Mouse (Mus musculus): ENCODE measurements around the gene Gm8947. TPM values are rescaled to one million over a fixed set of nuclear protein-coding genes. Genes with fewer than 3 reads are reported as not detected.
"Not testable (repeated sequence)": the region's sequence is repeated elsewhere in the genome, so short reads cannot be mapped to it uniquely, and the experiment has no call there.

The Gm8947 gene
- polyA plus RNA-seq, 1 experiment from 2014 or later: not detected

DNA sequence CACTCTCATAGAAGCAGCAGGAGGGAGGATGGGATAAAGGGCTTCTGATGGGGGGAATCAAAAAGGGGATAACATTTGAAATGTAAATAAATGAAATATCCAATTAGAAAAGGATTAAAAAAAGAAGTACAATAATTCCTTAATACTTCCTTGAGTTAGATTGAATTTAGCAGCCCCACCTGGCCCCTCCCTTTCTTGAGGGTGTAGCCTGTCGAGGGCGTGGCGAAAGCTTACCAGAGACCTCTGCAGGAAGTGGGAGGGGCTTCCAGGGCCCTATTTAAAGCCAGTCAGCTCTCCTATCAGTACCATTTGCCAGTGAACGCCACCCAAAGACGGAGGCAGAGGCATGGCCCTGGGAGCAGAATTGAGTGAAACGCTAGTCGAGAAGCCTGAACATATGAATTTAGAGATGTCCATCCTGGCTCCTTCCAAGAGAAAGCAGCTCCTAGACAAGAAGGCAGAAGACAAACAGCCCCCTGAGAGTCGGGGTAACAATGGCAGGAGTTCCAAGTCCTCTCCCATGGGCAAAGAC, 17.7 kb downstream of the Gm8947 start, which contains the start of gene Gm47996:
Gene Gm47996, plus strand, starts transcription at position 308 of the 532 bp plus-strand sequence.
- not testable (repeated sequence) for H3K9ac ChIP-seq (ENCODE audit: low read depth, low read length); H3K27ac ChIP-seq (ENCODE audit: low read depth, low read length); ATAC-seq (ENCODE audit: low FRiP score); H3K9me3 ChIP-seq (ENCODE audit: control insufficient read depth, low read length); H3K4me1 ChIP-seq (replicated peaks; ENCODE audit: control insufficient read depth, insufficient read depth, low read length); DNase-seq (ENCODE audit: low spot score); H3K4me3 ChIP-seq (ENCODE audit: low read depth, low read length); H3K27me3 ChIP-seq (ENCODE audit: control insufficient read depth, insufficient read depth, low read length); H3K36me3 ChIP-seq (ENCODE audit: control insufficient read depth, insufficient read depth, low read length); H3K4me2 ChIP-seq (replicated peaks; ENCODE audit: low read depth, low read length)
- 93% methylated on average over 4 of the region's 8 CpGs for whole genome bisulfite sequencing

DNA sequence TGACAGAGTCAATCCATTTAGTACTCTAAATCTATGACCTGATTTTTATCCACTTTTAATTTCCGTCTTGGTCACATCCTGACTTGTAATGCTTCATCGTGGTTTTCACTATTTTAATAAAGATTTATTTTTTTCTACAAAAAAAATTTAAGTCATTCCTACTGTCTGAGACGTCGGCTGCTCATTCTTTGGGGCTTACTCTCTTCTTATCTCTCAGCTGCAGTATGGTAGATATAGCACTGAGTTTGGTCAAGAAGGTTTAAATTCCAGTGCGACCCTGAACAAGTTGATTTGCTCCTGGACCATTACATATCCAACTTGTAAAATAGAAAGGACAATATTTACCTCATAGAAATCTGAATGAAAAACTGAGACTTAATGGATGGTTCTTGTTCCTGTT, 19.5 kb downstream of the Gm8947 start:
- not testable (repeated sequence) for H3K9ac ChIP-seq (ENCODE audit: low read depth, low read length); ATAC-seq (ENCODE audit: low FRiP score)
- 91% methylated on average over 5 of the region's 5 CpGs for WGBS

DNA sequence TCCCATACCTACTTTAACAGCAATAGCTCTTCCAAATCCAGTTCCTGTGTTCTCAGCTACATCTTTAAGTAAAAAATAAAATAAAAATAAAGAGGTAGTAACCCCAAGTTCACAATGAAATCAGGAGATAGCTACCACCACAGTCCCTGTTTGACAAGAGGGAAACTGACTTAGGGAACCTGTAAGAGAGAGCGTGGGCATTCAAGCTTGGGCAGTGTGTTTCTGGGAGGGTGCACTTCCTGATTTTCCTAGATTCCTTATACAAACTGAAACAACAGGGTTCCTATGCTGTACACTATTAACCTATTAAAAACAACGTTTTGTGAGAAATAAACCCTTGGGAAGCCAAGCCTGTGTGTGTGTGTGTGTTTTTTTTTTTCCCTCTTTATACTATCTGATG, 22.7 kb downstream of the Gm8947 start:
- ATAC-seq (ENCODE audit: low FRiP score): no peak
- Histone ChIP-seq H3K4me1 (replicated peaks; ENCODE audit: control insufficient read depth, insufficient read depth, low read length) (no peaks in the 10 kb centered on the region), H3K36me3 (ENCODE audit: control insufficient read depth, insufficient read depth, low read length) (no peaks in the 10 kb centered on the region), H3K9ac (ENCODE audit: low read depth, low read length) (no peak overlapping the region), H3K4me2 (replicated peaks; ENCODE audit: low read depth, low read length) (no peak overlapping the region), H3K27ac (ENCODE audit: low read depth, low read length) (no peak overlapping the region), H3K9me3 (ENCODE audit: control insufficient read depth, low read length) (no peaks in the 10 kb centered on the region), H3K27me3 (ENCODE audit: control insufficient read depth, insufficient read depth, low read length) (no peaks in the 10 kb centered on the region), H3K4me3 (ENCODE audit: low read depth, low read length) (no peak overlapping the region)
- no peak for DNase-seq (ENCODE audit: low spot score)
- WGBS: 76% methylated on average over 2 of the region's 2 CpGs

More for the DNA sequence above, 19.5 kb downstream of the Gm8947 start:
- not testable (repeated sequence) for H3K4me3 ChIP-seq (ENCODE audit: low read depth, low read length); H3K27ac ChIP-seq (ENCODE audit: low read depth, low read length); H3K9me3 ChIP-seq (ENCODE audit: control insufficient read depth, low read length); H3K4me2 ChIP-seq (replicated peaks; ENCODE audit: low read depth, low read length); H3K4me1 ChIP-seq (replicated peaks; ENCODE audit: control insufficient read depth, insufficient read depth, low read length); H3K27me3 ChIP-seq (ENCODE audit: control insufficient read depth, insufficient read depth, low read length); DNase-seq (ENCODE audit: low spot score); H3K36me3 ChIP-seq (ENCODE audit: control insufficient read depth, insufficient read depth, low read length)

DNA sequence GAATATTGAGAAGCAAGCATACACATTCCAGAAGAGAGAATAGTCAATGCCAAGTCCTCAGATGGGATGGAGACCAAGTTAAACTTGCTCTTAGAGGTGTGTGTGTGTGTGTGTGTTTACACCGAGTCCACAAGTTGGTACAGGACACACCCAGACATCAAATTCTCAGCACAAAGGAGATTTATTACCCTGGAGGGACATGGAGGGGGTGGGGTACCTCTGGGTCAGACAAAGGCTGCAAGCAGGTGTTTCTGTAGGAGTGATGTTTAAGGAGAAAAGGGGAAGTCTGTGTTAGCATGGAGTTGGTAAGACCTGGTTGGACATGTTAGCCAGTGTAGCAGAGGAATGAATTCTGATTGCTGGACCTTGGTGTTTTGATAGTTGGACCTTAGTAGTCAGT, 23.8 kb downstream of the Gm8947 start:
- Histone ChIP-seq H3K36me3 (ENCODE audit: control insufficient read depth, insufficient read depth, low read length) (no peaks in the 10 kb centered on the region), H3K4me2 (replicated peaks; ENCODE audit: low read depth, low read length) (no peak overlapping the region), H3K4me3 (ENCODE audit: low read depth, low read length) (no peak overlapping the region), H3K9ac (ENCODE audit: low read depth, low read length) (no peak overlapping the region), H3K9me3 (ENCODE audit: control insufficient read depth, low read length) (no peaks in the 10 kb centered on the region), H3K27me3 (ENCODE audit: control insufficient read depth, insufficient read depth, low read length) (no peaks in the 10 kb centered on the region), H3K27ac (ENCODE audit: low read depth, low read length) (no peak overlapping the region), H3K4me1 (replicated peaks; ENCODE audit: control insufficient read depth, insufficient read depth, low read length) (no peaks in the 10 kb centered on the region)
- WGBS: 63% methylated on average over 1 of the region's 1 CpGs
- DNase-seq (ENCODE audit: low spot score): no peak
- ATAC-seq (ENCODE audit: low FRiP score): no peak

DNA sequence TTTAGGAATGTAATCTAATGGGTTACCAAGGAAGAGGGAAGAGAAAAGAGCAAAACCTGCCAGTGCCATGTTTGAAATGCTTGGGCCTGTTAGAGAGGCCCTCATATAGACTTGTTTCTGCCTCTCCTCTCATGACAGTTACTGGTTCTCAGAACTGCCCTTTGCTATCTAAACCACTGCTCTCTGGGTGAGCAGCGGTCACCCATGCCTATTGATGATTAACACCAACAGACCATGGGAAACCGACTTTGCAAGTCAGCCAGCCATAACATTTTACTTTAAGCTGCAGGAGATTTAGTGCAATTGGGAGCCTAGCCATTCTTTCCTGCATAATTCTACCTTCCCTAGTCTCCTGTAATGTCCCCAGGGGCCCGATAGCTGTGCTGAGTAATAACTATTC, 24.2 kb downstream of the Gm8947 start:
- WGBS: 74% methylated on average over 3 of the region's 3 CpGs
- H3K9ac ChIP-seq (ENCODE audit: low read depth, low read length): no peak overlapping the region
- H3K4me2 ChIP-seq (replicated peaks; ENCODE audit: low read depth, low read length): no peak overlapping the region
- DNase-seq (ENCODE audit: low spot score) (no peak), ATAC-seq (ENCODE audit: low FRiP score) (no peak)
- no peaks in the 10 kb centered on the region for H3K36me3 ChIP-seq (ENCODE audit: control insufficient read depth, insufficient read depth, low read length)
- no peak overlapping the region for H3K27ac ChIP-seq (ENCODE audit: low read depth, low read length)
- H3K27me3 ChIP-seq (ENCODE audit: control insufficient read depth, insufficient read depth, low read length): no peaks in the 10 kb centered on the region
- no peaks in the 10 kb centered on the region for H3K4me1 ChIP-seq (replicated peaks; ENCODE audit: control insufficient read depth, insufficient read depth, low read length)
- H3K4me3 ChIP-seq (ENCODE audit: low read depth, low read length): no peak overlapping the region
- H3K9me3 ChIP-seq (ENCODE audit: control insufficient read depth, low read length): no peaks in the 10 kb centered on the region

DNA sequence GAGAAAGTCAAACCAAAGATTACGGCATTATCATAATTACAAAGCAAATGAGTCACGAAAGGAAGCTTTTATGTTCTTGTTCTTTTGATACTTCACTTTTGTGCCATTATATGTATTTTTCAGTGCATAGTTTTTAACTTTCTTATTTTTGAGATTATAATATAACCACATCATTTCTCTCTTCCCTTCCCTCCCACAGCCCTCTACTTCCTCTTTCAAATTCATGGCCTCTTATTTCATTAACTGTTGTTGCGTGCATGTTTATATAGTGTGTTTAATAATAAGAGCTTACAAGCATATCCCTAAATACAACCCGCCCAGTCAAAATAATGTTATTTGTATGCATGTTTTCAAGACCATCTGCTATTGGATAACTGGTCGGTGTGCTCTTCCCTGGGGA, 26.9 kb downstream of the Gm8947 start:
- no peaks in the 10 kb centered on the region for H3K9me3 ChIP-seq (ENCODE audit: control insufficient read depth, low read length)
- no peak overlapping the region for H3K27ac ChIP-seq (ENCODE audit: low read depth, low read length)
- no peaks in the 10 kb centered on the region for H3K36me3 ChIP-seq (ENCODE audit: control insufficient read depth, insufficient read depth, low read length)
- DNase-seq (ENCODE audit: low spot score) (no peak), ATAC-seq (ENCODE audit: low FRiP score) (no peak)
- 88% methylated on average over 5 of the region's 5 CpGs for WGBS
- no peak overlapping the region for H3K4me2 ChIP-seq (replicated peaks; ENCODE audit: low read depth, low read length)
- H3K9ac ChIP-seq (ENCODE audit: low read depth, low read length): no peak overlapping the region
- H3K27me3 ChIP-seq (ENCODE audit: control insufficient read depth, insufficient read depth, low read length): no peaks in the 10 kb centered on the region
- no peak overlapping the region for H3K4me3 ChIP-seq (ENCODE audit: low read depth, low read length)
- no peaks in the 10 kb centered on the region for H3K4me1 ChIP-seq (replicated peaks; ENCODE audit: control insufficient read depth, insufficient read depth, low read length)

DNA sequence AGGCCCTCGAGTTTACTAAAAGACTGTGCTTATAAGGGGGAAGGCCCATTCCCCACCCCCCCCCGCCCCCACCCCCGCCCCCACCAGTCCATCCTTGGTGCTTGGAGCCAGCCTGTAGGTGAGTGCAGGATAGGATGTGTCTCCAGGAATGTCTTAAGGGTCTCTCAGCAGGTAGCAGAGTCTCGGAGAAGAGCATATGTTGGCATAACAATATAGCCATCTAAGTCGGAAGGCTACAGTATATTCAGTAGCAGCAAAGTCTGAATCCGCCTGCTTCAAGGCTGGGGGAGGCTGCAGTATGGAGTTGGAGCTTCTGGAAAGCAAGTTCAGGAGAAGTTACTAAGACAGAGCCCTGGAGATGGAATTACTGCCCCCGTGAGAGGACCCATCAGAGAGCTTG, 27.9 kb downstream of the Gm8947 start:
- H3K4me3 ChIP-seq (ENCODE audit: low read depth, low read length): no peak overlapping the region
- H3K4me2 ChIP-seq (replicated peaks; ENCODE audit: low read depth, low read length): no peak overlapping the region
- ATAC-seq (ENCODE audit: low FRiP score) (no peak), DNase-seq (ENCODE audit: low spot score) (no peak)
- H3K27ac ChIP-seq (ENCODE audit: low read depth, low read length): no peak overlapping the region
- H3K9me3 ChIP-seq (ENCODE audit: control insufficient read depth, low read length): no peaks in the 10 kb centered on the region
- no peak overlapping the region for H3K9ac ChIP-seq (ENCODE audit: low read depth, low read length)
- no peaks in the 10 kb centered on the region for H3K27me3 ChIP-seq (ENCODE audit: control insufficient read depth, insufficient read depth, low read length)
- no peaks in the 10 kb centered on the region for H3K4me1 ChIP-seq (replicated peaks; ENCODE audit: control insufficient read depth, insufficient read depth, low read length)
- WGBS: 71% methylated on average over 7 of the region's 7 CpGs
- H3K36me3 ChIP-seq (ENCODE audit: control insufficient read depth, insufficient read depth, low read length): no peaks in the 10 kb centered on the region

DNA sequence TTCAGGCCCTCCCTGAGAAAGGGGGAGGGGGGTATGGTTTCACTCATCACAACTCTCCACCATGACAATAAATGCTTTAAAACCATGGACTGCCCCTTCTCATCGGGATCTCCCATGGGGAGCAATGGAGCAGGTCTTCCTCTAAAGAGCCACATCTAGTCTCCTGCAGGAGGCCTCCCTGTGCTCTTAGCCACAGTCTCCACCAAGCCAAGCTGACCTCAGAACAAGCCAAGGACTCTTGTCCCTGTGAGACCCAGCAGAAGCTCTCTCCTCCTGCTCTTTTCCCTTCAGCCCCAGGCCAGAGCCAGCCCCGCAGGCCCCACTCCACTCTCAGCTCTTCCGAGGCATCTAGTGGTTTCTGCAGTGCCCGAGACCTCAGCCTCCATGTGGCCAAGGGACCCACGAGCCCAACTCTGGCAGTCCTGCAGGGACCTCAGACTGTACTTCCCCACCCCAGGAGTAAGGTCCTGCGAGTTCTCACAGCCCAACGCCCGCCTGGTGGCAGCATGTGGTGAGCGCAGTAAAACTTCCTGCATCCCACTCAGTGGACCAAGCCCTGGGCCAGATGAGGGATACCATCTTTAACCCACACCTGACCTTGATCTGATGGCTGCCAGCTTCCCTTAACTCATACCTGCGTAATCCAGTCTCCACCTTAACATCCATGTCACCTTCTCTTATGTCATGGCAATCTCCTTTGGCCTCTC, 30.5 kb downstream of the Gm8947 start:
- Histone ChIP-seq H3K4me1 (replicated peaks; ENCODE audit: control insufficient read depth, insufficient read depth, low read length) (no peaks in the 10 kb centered on the region), H3K9ac (ENCODE audit: low read depth, low read length) (no peak overlapping the region), H3K9me3 (ENCODE audit: control insufficient read depth, low read length) (no peaks in the 10 kb centered on the region), H3K36me3 (ENCODE audit: control insufficient read depth, insufficient read depth, low read length) (no peaks in the 10 kb centered on the region), H3K27me3 (ENCODE audit: control insufficient read depth, insufficient read depth, low read length) (no peaks in the 10 kb centered on the region), H3K27ac (ENCODE audit: low read depth, low read length) (no peak overlapping the region), H3K4me2 (replicated peaks; ENCODE audit: low read depth, low read length) (no peak overlapping the region), H3K4me3 (ENCODE audit: low read depth, low read length) (no peak overlapping the region)
- no peak for ATAC-seq (ENCODE audit: low FRiP score)
- DNase-seq (ENCODE audit: low spot score): no peak
- WGBS: 88% methylated on average over 10 of the region's 10 CpGs

DNA sequence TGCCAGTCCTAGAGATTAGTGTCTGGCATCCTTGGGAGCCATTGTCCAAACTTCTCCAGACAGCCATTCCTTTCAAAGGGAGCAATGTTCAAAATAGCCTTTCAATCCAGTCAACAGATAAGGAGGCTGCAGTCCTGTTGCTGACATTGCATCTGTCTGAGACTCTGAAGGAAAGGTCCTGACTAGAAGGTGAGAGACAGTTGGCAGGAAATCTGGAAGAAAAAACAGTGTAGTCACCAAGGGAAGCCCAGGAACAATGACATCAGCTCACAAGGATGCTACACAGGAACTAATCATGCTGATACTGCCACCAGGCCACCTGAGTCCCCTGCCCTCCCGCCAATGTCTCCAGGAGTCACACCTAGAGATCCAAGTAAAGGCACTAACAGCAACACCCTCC, 31.2 kb downstream of the Gm8947 start:
- Histone ChIP-seq H3K27ac (ENCODE audit: low read depth, low read length) (no peak overlapping the region), H3K9ac (ENCODE audit: low read depth, low read length) (no peak overlapping the region), H3K4me1 (replicated peaks; ENCODE audit: control insufficient read depth, insufficient read depth, low read length) (no peaks in the 10 kb centered on the region), H3K27me3 (ENCODE audit: control insufficient read depth, insufficient read depth, low read length) (no peaks in the 10 kb centered on the region), H3K9me3 (ENCODE audit: control insufficient read depth, low read length) (no peaks in the 10 kb centered on the region), H3K4me3 (ENCODE audit: low read depth, low read length) (no peak overlapping the region), H3K4me2 (replicated peaks; ENCODE audit: low read depth, low read length) (no peak overlapping the region), H3K36me3 (ENCODE audit: control insufficient read depth, insufficient read depth, low read length) (no peaks in the 10 kb centered on the region)
- DNase-seq (ENCODE audit: low spot score) (no peak), ATAC-seq (ENCODE audit: low FRiP score) (no peak)
- WGBS: 86% methylated on average over 1 of the region's 1 CpGs
